Mouse (Mus musculus) stomach, embryonic 16.5 days (tissue): ENCODE measurements around the gene Gpr137b. TPM values are rescaled to one million over a fixed set of nuclear protein-coding genes. Genes with fewer than 3 reads are reported as not detected.
"Not testable (repeated sequence)": the region's sequence is repeated elsewhere in the genome, so short reads cannot be mapped to it uniquely, and the experiment has no call there.

ENCODE experiments used
- ATAC-seq: fragments of 200-750 bp; cut with Nextera tagmentation; 2 replicates; pipeline ENCODE4 v1.8.0; 2017; ENCODE audit warnings: moderate number of reproducible peaks, moderate TSS enrichment; ENCODE audit not compliant: insufficient read depth, low FRiP score
- H3K27ac ChIP-seq: fragments of 300-500 bp; sonication (generic); 2 replicates; pipeline ENCODE4 v1.5.1; 2014; ENCODE audit warnings: low read length
- H3K27me3 ChIP-seq: fragments of 300-500 bp; sonication (generic); 2 replicates; pipeline ENCODE4 v1.6.1; 2014; ENCODE audit warnings: low read length, control low read depth, mixed read lengths; ENCODE audit not compliant: control insufficient read depth, insufficient read depth
- H3K36me3 ChIP-seq: fragments of 300-500 bp; sonication (generic); 2 replicates; pipeline ENCODE4 v1.6.1; 2014; ENCODE audit warnings: low read length; ENCODE audit not compliant: control insufficient read depth, insufficient read depth
- H3K4me1 ChIP-seq: fragments of 300-500 bp; sonication (generic); 2 replicates; pipeline ENCODE4 v1.6.1; 2014; ENCODE audit warnings: low read length, control low read depth, mixed read lengths; ENCODE audit not compliant: control insufficient read depth, insufficient read depth
- H3K4me2 ChIP-seq: fragments of 300-500 bp; sonication (generic); 2 replicates; pipeline ENCODE4 v1.6.1; 2014; ENCODE audit warnings: low read depth, low read length, mixed read lengths
- H3K4me3 ChIP-seq: fragments of 300-500 bp; sonication (generic); replicated peaks from 2 replicates; pipeline ENCODE4 v1.5.1; 2014; ENCODE audit warnings: mild to moderate bottlenecking, low read length
- H3K9ac ChIP-seq: fragments of 300-500 bp; sonication (generic); 2 replicates; pipeline ENCODE4 v1.6.1; 2014; ENCODE audit warnings: low read length
- H3K9me3 ChIP-seq: fragments of 300-500 bp; sonication (generic); replicated peaks from 2 replicates; pipeline ENCODE4 v1.6.1; 2016; ENCODE audit warnings: low read length, control low read depth; ENCODE audit not compliant: control insufficient read depth
- WGBS: fragments of 180-500 bp; shearing (Covaris S2); extraction: QIAGEN DNeasy Blood & Tissue Kit; methylation state at CpG from one replicate; pipeline ENCODE4 v1.1.7; 2014; 5-methylcytosine and 5-hydroxymethylcytosine counted together
- polyA plus RNA-seq: library from polyadenylated mRNA; unstranded; fragments of >200 nt; fragmentation: Nextera tagmentation; extraction: Ambion mirVana; gene quantifications from 2 replicates; pipeline ENCODE4 v1.2.1, GENCODE M21; 2015

The Gpr137b gene
- polyA plus RNA-seq, 1 experiment from 2014 or later, result 8.6 TPM

GRCm38 (mm10) chr13:13377180-13377579 is 16.6 kb downstream of the Gpr137b start:
- no peak overlapping the region for H3K9ac ChIP-seq
- no peaks in the 10 kb centered on the region for H3K4me1 ChIP-seq
- no peak for ATAC-seq
- no peak overlapping the region for H3K4me3 ChIP-seq
- H3K4me2 ChIP-seq, result no peak overlapping the region
- 66% methylated on average over 5 of the region's 5 CpGs for WGBS
- H3K9me3 ChIP-seq, result no peaks in the 10 kb centered on the region
- H3K36me3 ChIP-seq, result no peaks in the 10 kb centered on the region
- no peaks in the 10 kb centered on the region for H3K27me3 ChIP-seq
- H3K27ac ChIP-seq, result no peak overlapping the region

DNA sequence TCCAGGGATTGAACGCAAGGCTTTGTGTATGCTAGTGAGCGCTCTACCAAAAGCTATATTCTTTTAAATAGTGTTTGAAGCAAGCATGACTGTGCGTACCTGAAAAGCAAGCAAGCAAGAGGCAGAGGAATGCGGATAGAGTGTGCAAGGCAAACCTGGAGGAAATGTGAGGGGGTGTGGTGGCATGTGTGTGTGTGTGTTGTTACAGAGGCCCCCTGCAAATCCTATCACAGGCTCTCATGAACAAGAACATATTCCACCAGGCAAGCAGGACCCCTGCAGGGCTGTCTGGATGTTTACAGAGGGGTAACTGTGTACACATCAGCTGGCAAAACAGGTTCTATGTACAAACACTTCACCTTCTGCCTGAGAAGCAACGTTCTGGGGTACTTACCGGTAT is 19.8 kb downstream of the Gpr137b start:
- not testable (repeated sequence) for H3K4me2 ChIP-seq, H3K9ac ChIP-seq, H3K27me3 ChIP-seq, H3K27ac ChIP-seq, H3K4me3 ChIP-seq, H3K4me1 ChIP-seq, H3K36me3 ChIP-seq, H3K9me3 ChIP-seq
- peak; percentile 34; the same call in 1 of the 2 replicates for ATAC-seq
- 65% methylated on average over 5 of the region's 6 CpGs for WGBS

DNA sequence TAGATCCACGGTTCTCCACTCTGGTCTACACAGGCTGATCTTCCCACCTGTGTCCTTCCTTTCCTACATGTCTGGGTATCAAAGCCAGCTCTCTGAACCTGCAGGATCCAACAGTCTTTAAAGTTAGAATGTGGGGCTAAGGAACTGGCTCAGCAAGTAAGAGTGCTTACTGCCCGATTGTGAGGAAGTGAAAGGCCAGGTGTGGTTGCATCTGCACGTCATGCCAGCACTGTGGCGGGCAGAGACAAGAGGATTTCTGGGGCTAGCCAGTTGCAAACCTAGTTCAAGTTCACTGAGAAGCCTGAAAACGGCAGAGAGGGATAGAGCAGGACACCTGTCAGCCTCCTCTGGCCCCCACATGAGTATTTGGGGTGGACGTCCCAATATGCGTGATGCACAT is 22.4 kb downstream of the Gpr137b start:
- H3K4me2 ChIP-seq, H3K27me3 ChIP-seq, H3K27ac ChIP-seq, H3K4me1 ChIP-seq, H3K9ac ChIP-seq, H3K36me3 ChIP-seq, ATAC-seq, H3K4me3 ChIP-seq, H3K9me3 ChIP-seq: not testable (repeated sequence)
- WGBS, result 86% methylated on average over 7 of the region's 7 CpGs

DNA sequence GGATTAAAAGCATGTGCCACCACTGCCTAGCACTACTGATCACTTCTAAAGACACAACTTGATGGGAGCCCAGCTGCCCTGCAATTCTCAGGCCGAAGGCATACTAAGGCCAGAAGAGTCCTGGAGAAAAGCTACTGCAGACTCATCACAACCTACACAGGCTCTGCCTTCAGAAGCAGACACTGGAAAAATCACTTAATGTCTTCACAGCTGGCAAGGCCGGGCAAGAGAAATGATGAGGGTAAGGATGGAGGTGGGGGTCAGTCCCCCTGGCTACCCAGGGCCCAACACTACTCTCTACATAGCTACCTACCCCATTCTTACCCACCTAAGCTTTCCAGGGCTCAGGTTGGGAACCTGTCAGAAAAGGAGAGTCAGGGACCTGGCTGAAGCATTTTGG is 27.4 kb downstream of the Gpr137b start:
- 82% methylated on average over 2 of the region's 2 CpGs for WGBS
- H3K4me2 ChIP-seq, H3K27me3 ChIP-seq, H3K4me3 ChIP-seq, H3K27ac ChIP-seq, H3K9me3 ChIP-seq, ATAC-seq, H3K4me1 ChIP-seq, H3K36me3 ChIP-seq, H3K9ac ChIP-seq: not testable (repeated sequence)

GRCm38 (mm10) chr13:13363536-13363935 is 30.3 kb downstream of the Gpr137b start:
- H3K36me3 ChIP-seq, H3K27me3 ChIP-seq, H3K4me1 ChIP-seq, H3K4me2 ChIP-seq, H3K9me3 ChIP-seq, ATAC-seq, H3K27ac ChIP-seq, H3K4me3 ChIP-seq, H3K9ac ChIP-seq: not testable (repeated sequence)
- WGBS, result 93% methylated on average over 7 of the region's 7 CpGs

DNA sequence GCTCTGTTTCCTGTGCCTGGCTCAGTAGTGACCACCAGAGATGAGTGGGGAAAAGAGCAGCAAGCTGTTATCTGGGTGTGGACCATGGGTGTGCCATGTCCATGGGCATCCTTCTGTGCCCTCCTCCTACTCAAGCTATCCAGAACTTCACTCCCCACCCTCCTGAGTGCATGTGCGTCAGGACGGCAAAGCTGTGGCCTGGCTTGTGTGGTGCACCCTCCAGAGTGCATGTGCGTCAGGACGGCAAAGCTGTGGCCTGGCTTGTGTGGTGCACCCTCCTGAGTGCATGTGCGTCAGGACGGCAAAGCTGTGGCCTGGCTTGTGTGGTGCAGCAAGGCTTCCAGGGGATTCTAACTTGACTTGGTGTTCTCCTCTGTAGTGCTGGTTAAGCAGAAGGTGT is 31.6 kb downstream of the Gpr137b start:
- not testable (repeated sequence) for H3K36me3 ChIP-seq, H3K4me3 ChIP-seq, H3K27me3 ChIP-seq, H3K4me1 ChIP-seq, ATAC-seq, H3K4me2 ChIP-seq, H3K27ac ChIP-seq, H3K9ac ChIP-seq, H3K9me3 ChIP-seq
- WGBS, result 95% methylated on average over 6 of the region's 6 CpGs

GRCm38 (mm10) chr13:13360045-13360444 is 33.8 kb downstream of the Gpr137b start:
- not testable (repeated sequence) for H3K9ac ChIP-seq, H3K4me2 ChIP-seq, H3K4me3 ChIP-seq, H3K27me3 ChIP-seq, H3K9me3 ChIP-seq, H3K36me3 ChIP-seq, H3K27ac ChIP-seq, H3K4me1 ChIP-seq
- ATAC-seq, result 0 out of 2 replicates have a peak, but pooled peaks have one; percentile 18
- WGBS, result 64% methylated on average over 4 of the region's 4 CpGs

DNA sequence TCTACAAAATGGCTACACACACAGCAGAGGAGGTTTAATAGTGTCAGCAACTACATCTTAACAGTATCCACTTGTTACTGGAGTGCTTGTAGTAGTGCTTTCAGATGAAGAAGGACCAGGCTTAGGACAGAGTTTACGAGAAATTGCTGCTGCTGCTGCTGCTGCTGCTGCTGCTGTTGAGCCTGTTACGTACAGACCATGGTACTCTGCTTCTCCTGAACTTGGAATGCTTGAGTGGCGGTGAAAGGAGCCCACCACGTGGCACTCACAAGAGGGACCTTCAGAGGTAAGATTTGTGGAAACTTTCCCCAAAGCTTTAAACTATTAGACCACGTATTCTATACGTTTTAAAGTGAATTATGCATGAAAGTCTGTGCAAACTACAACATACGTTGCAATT is 35.2 kb downstream of the Gpr137b start:
- H3K27ac ChIP-seq, H3K4me1 ChIP-seq, H3K27me3 ChIP-seq, H3K4me2 ChIP-seq, H3K9me3 ChIP-seq, H3K9ac ChIP-seq, ATAC-seq, H3K4me3 ChIP-seq, H3K36me3 ChIP-seq: not testable (repeated sequence)
- WGBS, result 91% methylated on average over 7 of the region's 7 CpGs

GRCm38 (mm10) chr13:13358097-13358496 is 35.7 kb downstream of the Gpr137b start:
- H3K4me1 ChIP-seq, H3K9ac ChIP-seq, H3K27me3 ChIP-seq, H3K4me3 ChIP-seq, H3K4me2 ChIP-seq, H3K9me3 ChIP-seq, H3K36me3 ChIP-seq, H3K27ac ChIP-seq, ATAC-seq: not testable (repeated sequence)
- WGBS, result 77% methylated on average over 8 of the region's 8 CpGs

DNA sequence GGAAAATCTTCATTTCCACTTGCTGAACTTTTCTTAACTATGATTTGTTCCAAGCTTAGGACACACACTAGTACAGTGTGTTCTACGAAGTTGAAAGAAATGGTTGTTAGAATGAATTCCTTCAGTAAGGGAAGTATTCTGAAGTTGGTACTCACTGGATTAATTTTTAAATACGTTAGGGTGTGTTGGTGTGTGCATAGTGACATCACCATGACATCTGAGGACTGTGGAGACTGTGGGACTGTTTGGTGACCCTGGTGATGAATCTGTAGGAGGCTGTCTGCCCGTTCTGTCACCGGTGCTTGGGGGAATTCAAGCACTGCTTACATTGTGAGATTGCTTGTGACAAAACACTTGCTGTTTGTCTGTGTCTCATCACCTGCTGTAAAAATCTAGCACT is 41.7 kb downstream of the Gpr137b start:
- H3K4me1 ChIP-seq, H3K4me3 ChIP-seq, H3K4me2 ChIP-seq, H3K36me3 ChIP-seq, H3K9me3 ChIP-seq, H3K9ac ChIP-seq, ATAC-seq, H3K27me3 ChIP-seq, H3K27ac ChIP-seq: not testable (repeated sequence)
- 47% methylated on average over 4 of the region's 4 CpGs for WGBS
